Mouse (Mus musculus): Measurements from ENCODE around the gene Mthfs.
"Not testable (repeated sequence)": the region's sequence is repeated elsewhere in the genome, so short reads cannot be mapped to it uniquely, and the experiment has no call there.

DNA sequence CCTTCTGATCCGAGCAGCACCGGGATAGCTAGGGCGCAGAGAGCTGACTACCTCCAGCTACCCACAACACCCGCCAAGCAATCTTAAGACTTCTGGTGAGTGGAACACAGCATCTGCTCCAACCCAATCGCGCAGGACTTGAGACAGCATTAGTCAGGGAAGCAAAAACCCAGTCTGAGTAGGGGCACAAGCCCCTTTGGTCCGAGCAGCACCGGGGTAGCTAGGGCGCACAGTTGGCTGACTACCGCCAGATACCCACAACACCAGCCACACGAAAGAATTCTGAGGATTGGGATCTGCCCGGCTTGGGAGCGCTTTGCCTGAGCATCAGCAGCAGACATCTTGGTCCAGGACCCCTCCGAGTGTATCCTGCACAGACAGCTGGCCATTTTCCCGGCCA, 23.5 kb upstream of the Mthfs start:
- not testable (repeated sequence) for TF ChIP-seq EP300, CTCF (IDR thresholded peaks at IDR 0.05; ENCODE audit: low read depth)
